Mouse (Mus musculus) thymus, postnatal 14 days (tissue): ENCODE results near the gene Trio.
"Not testable (repeated sequence)": the region's sequence is repeated elsewhere in the genome, so short reads cannot be mapped to it uniquely, and the experiment has no call there.

Experiments used
- DNase-seq: peaks from one replicate; pipeline ENCODE4 v3.0.0; 2021

The Trio gene

DNA sequence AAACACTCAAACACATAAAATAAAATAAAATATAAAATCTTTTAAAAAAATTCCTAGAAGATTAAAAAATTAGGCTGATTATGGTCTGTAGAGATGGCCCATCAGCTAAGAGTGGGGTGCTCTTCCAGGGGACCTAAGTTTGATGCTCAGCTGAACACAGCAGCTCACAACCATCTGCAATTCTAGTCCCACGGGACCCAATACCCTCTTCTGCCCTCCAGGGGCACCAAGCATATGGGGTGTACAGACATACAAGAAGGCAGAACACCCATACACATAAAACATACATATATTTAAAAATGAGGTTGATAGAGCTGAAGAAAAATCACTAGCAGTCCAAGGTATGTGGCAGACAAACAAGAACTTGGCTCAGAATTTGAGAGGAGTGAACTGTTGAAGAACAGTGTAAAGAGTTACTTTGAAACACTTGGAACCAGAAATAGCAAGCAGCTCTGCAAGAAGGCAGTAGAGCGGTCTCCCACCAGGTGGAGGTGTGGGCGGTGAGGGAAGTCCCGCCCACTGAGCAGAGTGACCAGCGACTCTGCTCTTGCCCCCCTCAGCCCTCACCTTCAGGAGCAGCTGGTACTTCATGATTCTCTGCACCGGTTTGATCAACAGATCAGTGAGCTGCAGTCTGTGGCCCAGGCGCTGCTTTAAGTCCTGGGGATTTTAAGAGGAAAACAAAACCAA lies 270.9 kb downstream of the Trio start:
- DNase-seq: no peak

DNA sequence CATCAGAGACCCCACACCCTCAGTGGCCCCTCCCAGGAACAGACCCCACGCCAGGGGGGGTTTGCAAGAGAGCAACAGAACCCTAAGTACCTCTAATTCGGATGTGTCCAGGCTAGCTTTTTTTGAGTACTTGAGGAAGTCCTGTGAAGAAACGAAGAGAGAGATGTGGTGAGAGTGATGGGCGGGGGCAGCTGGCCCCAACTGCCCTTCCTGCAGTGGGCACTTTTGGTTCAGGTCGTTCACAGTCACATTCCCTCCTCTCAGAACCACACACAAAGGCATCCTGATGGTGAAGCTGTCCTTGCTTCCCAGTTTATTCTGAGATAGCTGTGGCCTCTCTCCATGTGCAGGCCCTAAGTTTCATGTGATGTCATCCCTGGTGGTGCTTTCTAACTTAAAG lies 271.7 kb downstream of the Trio start:
- no peak for DNase-seq

DNA sequence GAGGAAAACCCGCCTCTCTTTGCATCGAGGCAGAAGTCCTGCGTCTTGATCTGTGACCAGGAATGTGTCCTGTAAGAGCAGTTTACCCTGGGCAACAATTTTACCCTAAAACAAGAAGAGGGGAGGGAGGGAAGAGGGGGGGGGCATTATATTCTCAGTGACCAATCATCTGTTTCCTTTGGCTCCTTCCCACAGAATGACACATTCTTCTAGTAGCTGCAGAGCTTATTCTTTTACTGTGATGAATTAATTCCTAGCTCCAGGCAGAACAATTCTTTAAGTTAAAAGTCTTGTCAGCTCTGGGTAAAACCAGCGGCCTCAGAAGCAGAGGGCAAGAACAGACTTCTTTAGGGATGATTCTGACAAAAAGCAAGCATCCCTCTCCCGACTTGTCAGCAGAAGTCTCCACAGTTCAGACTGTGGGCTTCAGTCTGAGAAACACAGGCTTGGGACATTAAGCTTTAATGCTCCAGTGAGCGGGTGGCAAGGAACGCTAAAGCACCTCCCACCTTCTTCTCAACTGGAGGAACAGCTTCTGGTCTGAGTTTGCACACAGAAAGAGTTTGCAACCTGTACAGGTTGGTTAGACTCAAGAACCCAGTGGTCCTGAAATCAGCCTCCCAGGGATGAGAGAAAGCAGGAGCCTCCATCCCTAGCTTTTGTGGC lies 272.8 kb downstream of the Trio start:
- no peak for DNase-seq

DNA sequence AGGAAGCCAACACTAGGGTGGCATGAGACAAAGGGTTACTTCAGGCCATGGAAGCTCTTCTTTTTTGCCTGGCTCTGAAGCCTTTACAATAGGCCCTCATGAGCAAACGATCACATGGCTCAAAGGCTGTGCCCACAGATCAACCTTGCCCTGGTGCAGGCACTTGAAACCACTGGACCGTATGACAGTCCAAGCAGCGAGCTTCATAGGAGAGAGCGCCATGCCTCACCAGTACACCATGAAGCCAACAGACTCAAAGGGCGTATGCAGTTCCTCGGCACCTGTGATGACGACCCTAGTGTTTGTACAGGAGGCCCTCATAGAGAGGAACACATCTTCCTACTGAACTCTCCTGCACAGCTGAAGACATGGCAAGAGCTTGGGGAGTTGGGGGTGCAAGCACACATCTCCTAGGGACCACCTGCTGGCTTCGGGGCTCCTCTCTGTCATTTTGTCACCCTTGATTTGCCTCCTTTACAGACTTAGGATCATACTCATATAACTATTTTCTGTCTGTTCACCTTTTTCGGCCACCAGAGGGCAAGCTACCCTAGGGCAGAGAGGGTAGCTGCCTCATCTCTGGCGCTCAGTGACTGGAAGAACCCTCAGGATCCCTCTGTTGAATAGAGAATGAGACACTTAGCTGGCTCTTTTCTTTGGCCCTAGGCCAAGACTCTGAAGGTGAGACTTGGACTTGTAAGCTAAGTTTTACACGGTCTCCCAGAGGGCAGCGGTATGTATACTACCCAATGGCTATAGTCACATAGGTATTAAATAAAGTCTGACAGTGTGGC lies 273.8 kb downstream of the Trio start:
- DNase-seq: peak; percentile 81

DNA sequence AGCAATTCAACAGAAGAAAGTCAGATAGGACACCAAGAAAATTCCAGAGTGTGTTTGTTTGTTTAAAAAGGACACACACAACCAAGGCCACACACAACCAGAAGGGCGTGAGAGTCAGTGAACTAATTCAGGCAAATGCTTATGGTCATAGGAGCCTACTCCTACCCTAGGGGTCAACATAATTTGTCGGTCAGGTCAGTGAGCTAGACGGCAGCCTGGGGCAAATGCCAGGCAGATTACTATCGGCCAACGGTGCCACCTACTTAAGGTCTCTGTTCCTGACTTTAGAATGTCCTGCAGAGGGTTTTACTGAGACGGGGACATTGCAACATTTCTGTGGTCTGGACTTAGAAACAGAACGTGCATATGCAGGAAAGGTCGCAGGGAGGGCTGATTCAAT lies 276.9 kb downstream of the Trio start:
- no peak for DNase-seq

DNA sequence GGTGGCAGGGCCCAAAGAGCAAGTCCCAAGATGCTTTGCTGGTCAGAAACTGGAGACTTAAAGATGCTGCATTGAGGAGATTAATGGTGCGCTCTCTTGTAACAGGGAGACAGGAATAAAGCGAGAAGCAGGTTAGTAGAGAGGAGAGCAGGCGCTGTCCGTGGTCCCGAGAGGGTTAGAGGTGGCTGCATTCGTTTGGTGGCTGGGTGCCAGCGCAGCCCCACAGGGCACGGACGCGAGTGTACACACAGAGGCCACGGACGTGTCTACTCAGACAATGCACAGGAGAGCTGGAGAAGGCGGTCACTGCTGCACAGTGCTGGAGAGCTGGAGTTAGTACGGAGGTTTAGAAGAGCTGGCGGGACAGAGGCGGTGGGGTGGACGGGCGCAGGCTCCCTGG lies 278.1 kb downstream of the Trio start:
- DNase-seq: no peak

DNA sequence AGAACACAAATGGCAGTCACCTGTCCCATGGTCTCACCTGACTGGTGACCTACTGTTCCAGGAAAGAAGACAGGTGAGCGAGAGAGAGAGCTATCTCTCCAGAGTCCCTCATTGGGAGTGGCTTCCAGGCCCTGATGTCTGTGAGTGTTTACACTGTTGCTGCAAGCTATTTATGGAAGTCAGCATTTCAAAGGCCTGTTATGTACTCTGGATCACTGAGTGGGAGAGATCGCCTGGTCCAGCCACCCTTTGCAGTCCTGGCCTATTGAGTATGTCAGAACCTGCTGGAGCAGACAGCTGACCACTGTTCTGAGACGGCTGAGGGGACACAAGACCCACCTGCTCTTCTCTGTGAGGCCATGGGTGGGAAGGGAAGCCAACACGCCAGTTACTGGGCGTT lies 280.7 kb downstream of the Trio start:
- DNase-seq: no peak

DNA sequence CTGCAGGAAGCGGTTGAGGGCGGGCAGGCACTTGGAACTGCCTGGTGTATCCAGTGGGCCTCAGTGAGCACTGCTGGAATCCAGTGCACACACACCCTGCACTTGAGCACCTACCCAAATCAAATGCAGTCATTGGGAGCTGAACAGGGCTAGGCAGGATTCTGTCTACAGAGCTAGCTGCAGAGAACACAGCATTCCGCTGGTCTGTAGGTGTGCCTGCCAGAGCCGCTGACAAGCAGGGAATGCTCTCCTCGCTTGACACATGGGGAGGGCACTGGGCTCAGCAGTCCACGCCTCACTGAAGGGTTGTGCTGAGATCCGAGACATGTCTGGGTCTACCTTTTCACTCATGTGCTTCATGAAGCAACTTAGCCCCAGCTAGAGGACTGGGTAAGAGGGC lies 285.6 kb downstream of the Trio start:
- DNase-seq: no peak

DNA sequence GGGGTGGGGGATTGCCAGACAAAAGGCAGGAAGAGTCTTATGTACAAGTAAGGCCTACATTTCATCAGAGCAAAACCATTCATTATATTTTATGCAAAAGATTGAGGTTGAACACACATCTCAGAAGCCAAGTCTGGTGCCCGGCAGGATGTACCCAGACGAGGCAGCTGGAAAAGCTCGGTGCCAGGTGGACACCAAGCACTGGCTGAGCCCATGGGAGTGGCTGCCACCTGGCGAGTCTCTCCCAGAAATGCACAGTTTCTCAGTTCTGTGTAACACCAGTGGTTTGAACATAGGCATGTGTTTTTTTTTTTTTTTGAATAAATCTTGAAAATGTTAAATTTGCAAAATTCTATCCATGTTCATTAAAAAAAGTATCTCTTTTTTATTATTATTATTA lies 293.8 kb downstream of the Trio start:
- no peak for DNase-seq

DNA sequence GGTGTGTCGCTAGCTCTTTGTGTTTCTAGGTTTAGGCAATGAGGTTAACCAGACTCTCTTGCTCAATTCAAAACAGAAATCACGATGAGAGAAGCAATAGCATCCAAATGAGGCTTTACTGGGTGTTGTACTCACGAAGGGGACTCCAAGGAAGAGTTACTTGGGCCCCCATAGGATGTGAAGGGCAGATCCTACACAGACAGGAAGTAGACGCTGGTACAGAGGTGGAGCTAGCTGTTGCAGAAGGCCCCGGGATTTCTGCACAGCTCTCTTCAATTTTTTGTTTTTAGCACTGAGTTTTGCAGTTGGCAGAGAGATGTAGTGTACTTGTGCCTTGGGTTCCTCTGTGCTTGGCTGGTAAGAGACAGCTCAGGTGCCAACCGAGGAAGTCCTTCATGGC lies 299.4 kb downstream of the Trio start:
- DNase-seq: peak; percentile 38

DNA sequence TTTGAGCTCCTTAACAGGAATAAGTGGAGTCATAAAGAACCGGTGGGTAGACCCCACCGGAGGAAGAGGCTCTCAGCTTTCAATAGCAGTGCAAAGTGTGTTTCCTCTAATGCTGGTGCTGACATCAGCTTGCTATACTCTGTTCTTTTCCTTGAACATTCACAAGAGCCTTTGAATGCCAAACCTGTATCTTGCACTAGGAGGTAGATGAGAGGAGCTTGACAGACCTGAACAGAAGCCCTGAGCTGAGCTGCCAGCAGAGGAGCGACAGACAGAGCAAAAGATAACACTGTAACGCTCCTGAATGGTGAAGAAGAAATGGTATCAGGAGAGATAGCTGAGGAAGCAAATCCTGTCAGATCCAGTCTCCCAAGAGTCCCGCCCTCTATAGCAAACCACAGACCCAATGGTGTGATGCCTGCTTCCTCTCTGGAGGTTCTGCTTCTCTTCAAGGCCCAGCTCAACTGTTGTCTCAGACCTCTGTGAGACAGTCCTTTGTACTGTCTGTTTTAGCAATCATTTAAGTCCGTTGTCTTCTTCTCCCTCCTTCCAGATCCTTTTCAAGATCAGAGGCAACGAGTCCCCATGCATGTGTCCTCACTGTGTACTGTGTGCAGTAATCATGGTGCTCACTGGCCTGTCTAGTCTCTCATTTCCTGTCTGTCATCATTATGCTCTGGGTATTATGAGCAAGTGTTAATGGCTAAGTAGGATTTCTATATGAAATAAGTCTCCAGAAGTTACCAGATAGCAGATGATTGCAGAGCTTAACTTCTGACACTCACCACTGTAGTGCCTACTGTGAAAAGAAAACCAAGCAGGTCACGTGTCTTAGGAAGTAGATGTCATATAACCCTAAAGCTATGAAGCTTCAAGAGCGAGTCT lies 300.6 kb downstream of the Trio start:
- DNase-seq: no peak

DNA sequence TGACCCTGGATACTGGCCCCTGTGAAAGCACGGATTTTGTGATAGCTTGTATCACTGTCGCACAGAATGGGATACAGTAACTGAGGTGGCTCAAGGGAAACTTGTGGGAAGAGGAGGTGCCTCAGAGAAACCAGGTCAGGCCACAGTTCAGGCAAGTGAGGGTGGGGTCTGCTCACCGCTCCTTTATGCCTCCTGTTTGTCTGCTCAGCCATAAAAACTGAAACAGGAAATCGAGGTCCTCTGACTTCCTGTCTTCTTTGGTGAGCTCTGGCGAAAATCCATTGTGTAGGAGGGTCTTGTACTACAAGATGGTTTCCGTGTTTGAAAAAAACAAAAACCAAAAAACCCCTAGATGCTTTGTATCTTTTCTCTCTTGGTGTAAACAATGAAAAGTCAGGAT lies 301.4 kb downstream of the Trio start:
- DNase-seq: peak; percentile 65

DNA sequence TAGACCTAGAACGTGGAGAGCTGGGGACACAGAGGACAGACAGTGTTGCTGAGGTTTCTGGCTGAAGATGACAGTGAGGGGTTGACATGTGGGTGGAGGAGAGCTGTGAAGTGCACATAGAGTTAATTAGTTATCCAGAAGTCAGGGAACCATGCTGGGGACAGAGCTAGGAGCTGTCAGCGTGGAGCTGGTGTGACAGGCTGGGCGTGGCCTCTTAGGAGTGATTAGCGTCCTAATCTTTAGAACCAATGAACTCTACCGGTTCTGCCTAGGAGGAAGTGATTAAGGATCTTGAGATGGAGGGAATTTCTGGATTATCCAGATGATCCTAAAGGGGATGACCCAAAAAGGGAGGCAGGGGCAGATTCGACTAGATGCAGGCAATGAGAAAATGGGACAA lies 301.9 kb downstream of the Trio start:
- no peak for DNase-seq

DNA sequence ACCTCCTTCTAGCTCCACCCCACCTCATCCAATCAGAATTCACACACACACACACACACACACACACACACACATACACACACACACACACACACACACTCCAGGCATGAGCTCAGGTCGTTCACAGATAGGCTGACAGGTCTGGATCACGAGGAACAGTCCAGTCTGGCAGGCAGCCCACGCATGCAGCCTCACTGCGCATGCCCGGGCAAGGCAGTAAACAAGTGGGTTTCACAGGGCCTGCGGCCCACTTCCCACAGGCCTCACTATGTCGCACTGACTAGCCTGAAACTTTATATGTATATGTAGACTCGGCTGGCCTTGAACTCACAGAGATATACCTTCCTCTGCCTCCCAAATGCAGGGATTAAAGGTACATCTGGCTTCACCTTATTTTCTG lies 305.4 kb downstream of the Trio start:
- not testable (repeated sequence) for DNase-seq

DNA sequence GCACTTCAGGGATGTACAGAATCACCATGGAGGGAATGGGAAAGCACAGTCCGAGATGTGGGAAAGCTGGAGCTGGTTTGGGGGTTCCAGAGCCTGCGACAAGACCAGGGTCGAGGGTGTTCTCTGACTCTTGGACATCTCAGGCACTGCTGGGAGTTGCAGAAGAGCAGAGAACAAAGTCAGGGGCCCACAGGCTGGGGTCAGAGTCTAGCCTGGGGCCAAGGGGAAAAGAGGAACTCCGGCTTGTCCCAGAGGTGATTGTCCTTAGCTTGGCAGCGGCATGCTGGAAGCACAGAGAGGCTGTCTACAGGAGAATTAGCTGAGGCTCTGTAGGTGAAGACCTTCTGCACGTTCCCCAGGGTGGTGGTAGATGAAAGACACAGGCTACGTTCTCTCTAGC lies 307.0 kb downstream of the Trio start:
- no peak for DNase-seq

DNA sequence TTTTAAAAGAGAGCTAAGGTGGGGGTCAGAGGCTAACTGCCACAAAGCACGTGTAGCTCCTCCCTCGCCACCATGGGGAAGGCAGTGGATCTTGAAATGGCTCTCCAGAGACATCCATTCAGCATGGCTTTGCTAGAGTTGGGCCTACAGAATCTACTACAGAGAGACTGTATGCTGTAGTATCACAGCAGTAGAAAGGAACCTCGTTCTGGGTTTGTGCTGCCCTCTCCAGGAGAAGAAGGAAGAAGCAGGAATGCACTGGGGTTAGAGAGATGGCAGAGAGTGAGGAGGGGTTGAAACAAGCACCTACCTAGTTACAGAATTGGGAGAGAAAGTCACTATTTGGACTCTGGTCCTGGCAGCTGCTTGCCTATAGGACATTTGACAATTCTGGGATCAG lies 310.3 kb downstream of the Trio start:
- DNase-seq: peak; percentile 81

DNA sequence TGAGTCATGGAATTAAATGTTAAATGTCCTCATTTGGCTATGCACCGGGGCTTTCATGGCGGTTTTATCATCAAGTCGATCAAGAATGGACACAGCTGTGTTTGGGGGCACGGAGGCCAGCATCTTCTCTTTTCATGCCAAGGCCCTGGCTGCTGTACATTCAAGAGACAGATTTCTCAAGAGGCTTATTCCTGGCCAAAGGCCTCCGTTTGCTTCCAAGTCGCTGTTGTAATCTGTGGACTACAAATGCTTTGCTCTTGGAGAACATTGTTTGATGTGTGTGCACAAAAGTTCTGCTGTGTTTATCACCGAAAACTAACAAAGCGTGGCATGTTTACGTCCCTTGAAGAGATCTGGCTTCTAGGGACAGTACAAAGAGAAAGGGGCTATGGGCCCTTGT lies 314.9 kb downstream of the Trio start:
- DNase-seq: no peak

DNA sequence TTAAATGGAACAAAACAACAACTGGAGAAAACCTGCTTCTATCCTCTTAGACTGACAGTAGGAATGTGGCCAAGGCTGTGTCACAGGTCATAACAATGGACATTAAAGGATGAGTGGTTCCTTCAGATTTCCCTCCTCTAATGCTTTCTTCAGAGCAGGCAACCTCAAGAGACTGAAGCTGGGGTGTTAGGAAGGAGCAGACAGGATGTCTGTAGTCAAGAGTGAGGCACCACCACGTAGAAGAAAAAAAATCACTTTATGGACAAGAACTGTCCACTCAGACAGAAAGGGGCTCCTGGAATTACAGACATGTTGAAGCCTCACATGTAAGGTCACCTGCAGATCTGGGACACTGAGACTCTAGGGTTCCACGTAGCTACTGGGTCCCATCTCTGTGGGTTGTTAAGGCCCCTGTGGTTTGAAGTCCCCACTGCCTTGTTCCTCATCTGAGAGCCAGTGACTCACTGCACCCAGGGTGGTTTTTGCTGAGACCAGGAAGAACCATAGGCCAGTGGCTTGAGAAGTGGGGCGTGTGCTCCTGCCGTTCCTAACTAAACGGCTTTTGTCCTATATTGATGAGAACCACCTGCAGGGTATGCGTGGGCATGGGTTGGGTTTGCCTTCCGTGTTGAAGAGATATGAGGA lies 316.6 kb downstream of the Trio start:
- no peak for DNase-seq

DNA sequence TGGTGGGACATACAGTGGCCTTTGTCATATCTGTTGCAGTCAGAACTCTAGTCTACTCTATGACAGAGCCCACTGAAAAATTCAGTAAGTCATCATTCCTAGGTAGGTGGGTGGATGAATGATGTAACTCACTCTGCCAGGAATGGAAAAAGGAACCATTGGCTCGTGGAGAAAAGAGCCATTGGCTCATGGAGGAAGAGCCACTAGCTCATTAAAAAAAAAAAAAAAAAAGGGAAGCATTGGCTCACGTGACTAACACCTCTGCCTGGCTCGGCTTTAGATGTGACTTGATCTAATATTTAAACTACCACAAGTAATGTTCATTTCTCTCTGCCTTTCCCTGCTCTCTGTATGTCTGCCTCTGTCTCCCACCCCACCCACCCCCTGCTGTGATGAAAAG lies 317.1 kb downstream of the Trio start:
- DNase-seq: no peak

DNA sequence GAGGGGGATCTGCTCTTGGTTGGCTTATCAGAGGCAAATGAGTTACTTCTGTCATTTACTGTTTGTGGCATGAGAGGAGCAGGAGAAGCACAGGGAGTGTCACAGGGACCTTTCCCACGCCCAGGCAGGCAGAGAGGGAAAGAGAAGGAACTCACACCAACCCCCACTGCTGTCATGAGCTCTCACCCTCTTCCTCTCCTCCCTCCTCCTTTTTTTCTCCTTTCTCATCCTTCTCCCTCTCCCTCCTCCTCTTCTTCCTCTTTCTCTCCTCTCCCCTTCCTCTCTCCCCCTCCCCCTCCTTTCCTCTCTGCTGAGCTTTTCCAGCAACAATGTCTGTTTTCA lies 322.7 kb downstream of the Trio start:
- DNase-seq: no peak

DNA sequence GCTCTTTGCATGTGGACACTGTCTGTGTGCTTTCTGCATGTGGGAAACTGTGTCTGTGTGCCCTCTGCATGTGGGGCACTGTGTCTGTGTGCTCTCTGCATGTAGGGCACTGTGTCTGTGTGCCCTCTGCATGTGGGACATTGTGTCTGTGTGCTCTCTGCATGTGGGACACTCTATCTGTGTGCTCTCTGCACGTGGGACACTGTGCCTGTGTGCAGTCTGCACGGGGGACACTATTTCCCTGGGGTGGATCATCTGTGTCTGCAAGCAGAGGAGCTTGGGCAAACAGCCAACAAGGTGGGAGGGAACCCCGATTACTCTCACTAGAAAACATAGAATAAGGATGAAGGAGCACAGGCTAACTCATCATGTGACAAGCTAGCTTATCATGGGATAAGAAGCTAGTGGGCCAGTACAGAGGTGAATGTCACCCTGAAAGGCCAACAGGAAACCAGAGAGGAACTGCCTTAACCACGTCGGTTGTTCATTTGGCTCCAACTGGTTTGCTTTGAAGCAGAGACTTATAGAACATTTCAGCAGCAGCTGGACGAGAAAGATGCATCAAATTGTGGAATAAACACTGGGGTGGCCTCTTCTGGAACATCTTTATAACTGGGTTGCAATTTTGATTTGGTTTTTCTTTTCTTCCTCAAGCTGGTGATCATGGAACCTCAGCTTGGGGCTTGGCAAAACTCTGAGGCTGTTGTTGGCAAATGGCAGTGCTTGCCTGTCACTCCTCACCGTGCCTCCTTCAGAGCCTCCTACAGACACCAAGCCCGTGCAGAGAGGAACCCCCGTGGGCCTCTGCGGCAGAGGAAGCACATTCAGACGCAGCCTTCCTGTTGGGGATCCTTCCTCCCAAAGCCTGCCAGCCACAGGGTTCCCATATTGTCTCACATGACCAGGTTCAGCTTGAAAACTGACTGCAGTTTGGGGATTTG lies 323.3 kb downstream of the Trio start:
- peak; percentile 81 for DNase-seq

DNA sequence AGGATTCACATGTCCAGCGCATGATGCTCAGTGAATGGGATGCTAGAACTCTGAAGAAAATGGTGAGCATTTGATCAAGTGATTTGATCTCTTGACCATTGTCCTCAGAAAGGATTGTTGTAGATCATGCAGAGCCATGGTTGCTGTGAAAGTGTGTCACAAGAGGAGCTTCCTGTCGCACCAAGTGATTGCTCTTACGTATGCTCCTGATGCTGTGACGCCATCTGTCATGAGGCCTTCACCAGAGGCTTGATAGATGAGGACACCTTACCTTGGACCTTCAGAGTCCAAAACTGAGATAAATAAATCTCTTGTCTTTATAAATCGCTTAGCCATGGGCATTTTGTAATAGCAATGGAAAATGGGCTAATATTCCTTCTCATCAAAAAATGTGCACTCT lies 328.0 kb downstream of the Trio start:
- no peak for DNase-seq
